Mouse (Mus musculus) adrenal gland, postnatal 10 days (tissue): ENCODE results near the gene Agxt. TPM values are rescaled to one million over a fixed set of nuclear protein-coding genes. Genes with fewer than 3 reads are reported as not detected.

Experiments used
- total RNA-seq, 2 experiments: library from RNA; stranded (reverse); gene quantifications; 2 replicates each; pipeline ENCODE4 v1.2.3; 2021

Gene Agxt
- total RNA-seq, 2 experiments from 2014 or later: 20.0 to 46.3 TPM

Other genes starting within 250 kb of the Agxt start
- under 1 TPM; 0.75 to 0.82 TPM for gene Ankmy1, start 232.3 kb upstream of the Agxt start, total RNA-seq
- gene Dusp28, start 228.3 kb upstream of the Agxt start, total RNA-seq: 10 to 100 TPM; 13.5 to 17.0 TPM
- 10 to 100 TPM; 64.6 to 72.0 TPM for gene Rnpepl1, start 224.5 kb upstream of the Agxt start, total RNA-seq
- 10 to 100 TPM; 16.8 to 22.4 TPM for gene Capn10, start 200.9 kb upstream of the Agxt start, total RNA-seq
- gene Gpr35, start 184.4 kb upstream of the Agxt start, total RNA-seq: 1 to 10 TPM in 1 of 2 experiments, under 1 TPM in 1; 0.97 to 1.7 TPM
- under 1 TPM in 1 of 2 experiments, not detected in 1; 0.36 TPM for gene Aqp12, start 128.9 kb upstream of the Agxt start, total RNA-seq
- 10 to 100 TPM; 15.6 to 29.2 TPM for gene Kif1a, start 33.3 kb upstream of the Agxt start, total RNA-seq
- gene 2310007B03Rik, start 25.7 kb downstream of the Agxt start, total RNA-seq: not detected
- gene Crocc2, start 33.5 kb downstream of the Agxt start, total RNA-seq: under 1 TPM; 0.06 to 0.15 TPM
- 10 to 100 TPM; 17.3 to 22.5 TPM for gene Sned1, start 100.6 kb downstream of the Agxt start, total RNA-seq
- gene Mterf4, start 170.7 kb downstream of the Agxt start, total RNA-seq: 10 to 100 TPM; 32.8 to 37.4 TPM
- 10 to 100 TPM; 25.1 to 28.9 TPM for gene Ppp1r7, start 207.6 kb downstream of the Agxt start, total RNA-seq
- gene Pask, start 208.2 kb downstream of the Agxt start, total RNA-seq: 1 to 10 TPM; 6.1 to 6.5 TPM
- not detected for gene Ano7, start 238.7 kb downstream of the Agxt start, total RNA-seq